ENCODE assay signal across 8 mouse cellular contexts in genomic region chr2:35557911-35558825, GRCm38 (mm10). TPM values are rescaled to one million over a fixed set of nuclear protein-coding genes. Genes with fewer than 3 reads are reported as not detected.
DNase-seq lines count a peak whose midpoint lies in the region; ATAC-seq and TF ChIP-seq lines count a peak whose summit lies in the region.

Dab2ip (plus strand) TSS chr2:35558266.

- no peak for TF ChIP-seq POLR2A in kidney, adult 2 months (IDR thresholded peaks at IDR 0.05; ENCODE audit: low read depth, low read length)

- no peaks in the 10 kb centered on the region for H3K36me3 ChIP-seq in kidney, adult 2 months (ENCODE audit: control insufficient read depth, insufficient read depth, low read length)
- H3K36me3 ChIP-seq in forebrain, embryonic 16.5 days (ENCODE audit: control insufficient read depth, insufficient read depth): no peaks in the 10 kb centered on the region
- H3K36me3 ChIP-seq in neural tube, embryonic 14.5 days (ENCODE audit: control insufficient read depth, insufficient read depth, low read length): no peaks in the 10 kb centered on the region

- H3K9ac ChIP-seq in forebrain, embryonic 16.5 days (replicated peaks; ENCODE audit: low read depth, low read length): no peak within 1 kb of the TSS
- H3K9ac ChIP-seq in neural tube, embryonic 14.5 days (replicated peaks; ENCODE audit: low read depth, low read length): peak within 1 kb of the TSS; percentile 11; the same call in 1 of the 2 replicates

- ATAC-seq in forebrain, embryonic 16.5 days: no peak
- ATAC-seq in neural tube, embryonic 14.5 days (ENCODE audit: low read depth): peak; percentile 50; the same call in 1 of the 2 replicates
- no peak for ATAC-seq in erythroblast, adult 5-6 weeks (replicated peaks; ENCODE audit: low FRiP score, poor library complexity, severe bottlenecking)

- no peak for DNase-seq in kidney, adult 2 months
- DNase-seq in kidney, adult 11 months: no peak
- DNase-seq in adrenal gland, postnatal 36 days: no peak
- DNase-seq in heart, postnatal 25 days (ENCODE audit: low spot score): no peak
- peak; percentile 76 to 81 for DNase-seq in left cerebral cortex, adult 18-20 months (ENCODE audit: low spot score in 2 of 2)

- H3K4me3 ChIP-seq in kidney, adult 2 months (ENCODE audit: insufficient read depth, low read depth, low read length): no peak within 1 kb of the TSS
- H3K4me3 ChIP-seq in forebrain, embryonic 16.5 days (replicated peaks; ENCODE audit: low read length): no peak within 1 kb of the TSS
- no peak within 1 kb of the TSS for H3K4me3 ChIP-seq in neural tube, embryonic 14.5 days (ENCODE audit: low read depth, low read length)

- no peak within 1 kb of the TSS for H3K4me2 ChIP-seq in forebrain, embryonic 16.5 days (ENCODE audit: low read length)
- H3K4me2 ChIP-seq in neural tube, embryonic 14.5 days (ENCODE audit: low read depth, low read length): no peak within 1 kb of the TSS

- H3K27me3 ChIP-seq in kidney, adult 2 months (replicated peaks; ENCODE audit: control insufficient read depth, insufficient read depth, low read length): no peaks in the 10 kb centered on the region
- no peaks in the 10 kb centered on the region for H3K27me3 ChIP-seq in forebrain, embryonic 16.5 days (replicated peaks; ENCODE audit: control insufficient read depth, insufficient read depth, low read length)
- no peaks in the 10 kb centered on the region for H3K27me3 ChIP-seq in neural tube, embryonic 14.5 days (ENCODE audit: control insufficient read depth, insufficient read depth, low read length)

- WGBS in kidney, adult 2 months: 63% methylated on average over 29 of the region's 29 CpGs
- WGBS in forebrain, embryonic 16.5 days: 60% methylated on average over 29 of the region's 29 CpGs
- 34% methylated on average over 29 of the region's 29 CpGs for WGBS in neural tube, embryonic 14.5 days

- H3K9me3 ChIP-seq in forebrain, embryonic 16.5 days (ENCODE audit: control insufficient read depth, low read length): no peaks in the 10 kb centered on the region
- H3K9me3 ChIP-seq in neural tube, embryonic 14.5 days (ENCODE audit: control insufficient read depth, low read length): no peaks in the 10 kb centered on the region

- intact Hi-C loops in heart, postnatal 25 days (cut with DNase I): no loop called here

- no peak for TF ChIP-seq CTCF in kidney, adult 2 months (conservative IDR thresholded peaks at IDR 0.05; ENCODE audit: insufficient read depth, insufficient read length, low read depth, low read length)

- H3K27ac ChIP-seq in kidney, adult 2 months (ENCODE audit: insufficient read depth, low read depth, low read length): no peak within 1 kb of the TSS
- H3K27ac ChIP-seq in forebrain, embryonic 16.5 days (ENCODE audit: low read length): no peak within 1 kb of the TSS
- peak within 1 kb of the TSS; percentile 18; the same call in 1 of the 2 replicates for H3K27ac ChIP-seq in neural tube, embryonic 14.5 days (ENCODE audit: low read depth, low read length)

- H3K4me1 ChIP-seq in kidney, adult 2 months (ENCODE audit: control insufficient read depth, insufficient read depth, low read length): no peaks in the 10 kb centered on the region
- H3K4me1 ChIP-seq in forebrain, embryonic 16.5 days (replicated peaks; ENCODE audit: control insufficient read depth, insufficient read depth, low read length): peaks cover 7% of the 10 kb centered on the region; the same call in 1 of the 2 replicates
- peaks cover 12% of the 10 kb centered on the region for H3K4me1 ChIP-seq in neural tube, embryonic 14.5 days (ENCODE audit: control insufficient read depth, insufficient read depth, low read length)

RNA-seq across cellular contexts. Expression of gene Dab2ip, which starts in this region (rescaled TPM):
- 32.9 and 42.9 TPM in 2 replicates for polyA plus RNA-seq in kidney, adult 2 months (2012; rRNA removed)
- total RNA-seq in adrenal gland, postnatal 36 days (2021): 100 to 1,000 TPM in 1 of 2 experiments, 10 to 100 TPM in 1; 65.0 to 103 TPM
- 39.3 and 42.8 TPM in 2 replicates for polyA plus RNA-seq in forebrain, embryonic 16.5 days (2015; fragmentation: Nextera tagmentation; extraction: Ambion mirVana)
- 10 to 100 TPM; 46.0 to 52.1 TPM for total RNA-seq in heart, postnatal 25 days (2021)
- 100 to 1,000 TPM; 133 to 135 TPM for total RNA-seq in left cerebral cortex, adult 18-20 months (2021)
- 48.5 and 54.1 TPM in 2 replicates for polyA plus RNA-seq in neural tube, embryonic 14.5 days (2014; fragmentation: Nextera tagmentation; extraction: Ambion mirVana)
- total RNA-seq in erythroblast, adult 5-6 weeks (2015; ENCODE audit: low replicate concordance): 0.19 and 2.3 TPM in 2 replicates
- total RNA-seq in erythroblast, adult 5-6 weeks (2017; ENCODE audit: low replicate concordance): 1.4 and 2.2 TPM in 2 replicates

Comparison
In these comparisons a context has a peak if more than half of its experiments do, and no peak if none do; other contexts are left out.
1. RNA of gene Dab2ip (total RNA-seq): 133 to 135 TPM in left cerebral cortex, adult 18-20 months, 65.0 to 103 TPM in adrenal gland, postnatal 36 days and 46.0 to 52.1 TPM in heart, postnatal 25 days; 0.19 to 2.3 TPM in erythroblast, adult 5-6 weeks; every median in the first group is over 10 times any median in the second.
2. DNase-seq: peak in left cerebral cortex, adult 18-20 months (2 of 2); none in kidney, adult 2 months (single experiment), kidney, adult 11 months (single experiment), adrenal gland, postnatal 36 days (0 of 2) and heart, postnatal 25 days (single experiment).